Mouse (Mus musculus) spleen, postnatal 14 days (tissue): Measurements from ENCODE around the gene Slc22a14.
A peak's percentile ranks its signal among the peaks of the same experiment; 100 is the strongest.
"Not testable (repeated sequence)": the region's sequence is repeated elsewhere in the genome, so short reads cannot be mapped to it uniquely, and the experiment has no call there.

Experiments used
- DNase-seq, 2 experiments: peaks; one replicate each; pipeline ENCODE4 v3.0.0; 2021 to 2022; ENCODE audit warnings: low spot score in 2 of 2

The Slc22a14 gene

GRCm38 (mm10) chr9:119323260-119323645, 42.1 kb downstream of the Slc22a14 start:
- DNase-seq: no peak

DNA sequence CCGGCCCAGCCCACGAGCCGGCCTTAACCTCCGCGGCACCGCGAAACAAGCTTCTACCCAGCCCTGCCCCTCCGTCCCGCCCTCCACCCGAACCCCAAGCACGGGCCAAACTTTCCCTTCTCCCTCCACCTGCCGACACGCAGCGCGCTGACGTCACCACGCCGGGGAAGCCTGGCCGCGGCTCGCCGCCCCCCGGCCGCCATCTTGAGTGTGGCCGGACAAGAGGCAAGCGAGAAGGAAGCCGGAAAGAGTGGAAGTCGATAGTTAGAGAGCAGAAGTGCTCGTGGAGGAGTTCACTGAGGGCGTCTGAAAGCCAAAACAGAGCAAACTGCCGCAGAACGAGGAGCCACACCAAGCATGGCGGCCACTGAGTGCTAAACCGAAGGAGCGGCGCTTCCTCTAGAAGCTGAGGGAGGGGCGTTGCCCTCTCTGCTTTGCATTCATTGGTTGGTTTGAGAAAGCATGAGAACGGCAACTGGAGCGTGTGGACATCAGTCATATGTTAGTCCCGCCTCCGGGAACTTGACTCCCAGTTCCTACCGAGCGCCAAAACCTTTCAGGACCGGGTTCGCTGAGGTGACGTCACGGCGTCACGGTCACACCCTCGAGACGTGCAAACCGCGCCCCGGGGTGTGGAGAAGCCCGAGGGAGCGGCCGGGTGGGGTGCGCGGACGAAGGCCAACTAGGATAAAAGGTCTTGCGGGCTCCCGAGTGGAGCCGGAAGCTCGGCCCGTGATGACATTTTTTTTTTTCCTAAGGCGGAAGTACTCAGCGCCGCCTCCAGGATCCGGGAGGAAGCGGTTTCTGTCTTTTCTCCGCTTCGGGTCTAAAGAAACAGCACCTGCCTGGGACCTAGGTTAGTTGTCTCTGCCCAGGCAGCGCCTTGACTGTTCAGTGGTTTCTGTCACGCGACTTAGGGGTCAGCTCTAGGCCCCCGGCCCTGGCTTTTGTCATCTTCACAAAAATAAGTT, 42.8 kb downstream of the Slc22a14 start, which contains the start of gene Oxsr1:
Gene Oxsr1 (minus strand): TSS at position 139 of the 971 bp plus-strand sequence.
- peak; percentile 96 for DNase-seq

GRCm38 (mm10) chr9:119321392-119322229, 43.7 kb downstream of the Slc22a14 start:
- DNase-seq: peak in 1 of 2 experiments; percentile 54

DNA sequence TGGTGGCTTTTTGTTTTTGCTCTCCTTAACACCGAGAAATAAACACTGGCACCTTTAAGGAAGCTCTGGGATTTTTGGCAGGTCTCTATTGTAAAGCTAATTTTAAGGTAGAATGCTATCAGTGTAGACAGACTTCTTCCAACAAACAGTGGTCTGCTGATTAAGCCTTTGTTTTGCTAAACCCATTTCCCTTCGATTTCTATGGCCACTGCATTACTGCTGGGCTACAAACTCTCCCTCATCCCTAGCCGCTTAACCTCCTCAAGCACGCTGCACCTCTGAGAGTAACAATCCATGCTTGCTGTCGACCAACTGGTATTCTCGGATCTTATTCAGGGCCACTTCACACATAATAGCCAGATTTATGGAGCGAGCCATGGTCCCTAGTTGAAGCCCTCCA, 44.4 kb downstream of the Slc22a14 start:
- DNase-seq: no peak

- DNase-seq: no peak
These were observed 44.9 kb downstream of the Slc22a14 start for GRCm38 (mm10) chr9:119320446-119320845.

GRCm38 (mm10) chr9:119318891-119319290, 46.5 kb downstream of the Slc22a14 start:
- DNase-seq: no peak

GRCm38 (mm10) chr9:119313096-119313495, 52.3 kb downstream of the Slc22a14 start:
- DNase-seq: no peak

DNA sequence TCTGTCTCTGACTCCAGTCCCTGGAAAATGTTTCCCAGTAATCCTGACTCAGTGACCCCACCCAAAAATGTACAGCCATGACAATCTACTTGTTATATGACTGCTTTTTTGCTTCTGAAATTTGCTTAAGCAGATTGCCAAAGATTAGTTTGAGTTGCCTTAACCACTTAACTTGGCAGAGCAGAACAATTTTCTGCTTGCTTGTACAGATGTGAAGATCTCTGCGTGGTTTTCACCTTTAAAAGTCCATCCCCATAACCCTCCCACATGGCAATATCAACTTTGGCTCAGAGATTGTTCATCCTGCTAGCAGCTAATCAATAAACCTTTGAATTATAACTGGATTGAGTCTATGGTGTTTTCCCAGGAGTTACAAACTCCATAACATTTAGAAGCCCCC, 56.3 kb downstream of the Slc22a14 start:
- DNase-seq: no peak

GRCm38 (mm10) chr9:119305863-119306262, 59.5 kb downstream of the Slc22a14 start:
- no peak for DNase-seq

DNA sequence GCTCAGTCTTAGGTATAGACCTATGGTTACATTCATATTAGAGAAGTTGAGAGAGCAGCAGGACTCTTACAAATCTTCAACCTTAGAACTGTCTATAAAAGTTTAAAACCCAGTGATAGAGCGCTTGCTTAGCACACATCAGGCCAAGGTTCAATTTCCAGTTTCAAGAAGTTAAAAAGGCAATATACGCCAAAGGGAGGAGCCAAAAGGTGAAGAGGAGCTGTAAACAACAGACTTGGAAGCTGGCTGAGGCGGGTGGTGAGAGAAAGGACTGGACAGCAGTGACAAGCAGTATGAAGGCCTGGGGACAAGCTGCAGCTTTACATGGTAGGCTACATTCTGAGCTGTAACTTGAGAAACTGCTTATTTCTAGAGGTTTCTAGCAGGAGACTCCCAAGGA, 66.8 kb downstream of the Slc22a14 start:
- no peak for DNase-seq

DNA sequence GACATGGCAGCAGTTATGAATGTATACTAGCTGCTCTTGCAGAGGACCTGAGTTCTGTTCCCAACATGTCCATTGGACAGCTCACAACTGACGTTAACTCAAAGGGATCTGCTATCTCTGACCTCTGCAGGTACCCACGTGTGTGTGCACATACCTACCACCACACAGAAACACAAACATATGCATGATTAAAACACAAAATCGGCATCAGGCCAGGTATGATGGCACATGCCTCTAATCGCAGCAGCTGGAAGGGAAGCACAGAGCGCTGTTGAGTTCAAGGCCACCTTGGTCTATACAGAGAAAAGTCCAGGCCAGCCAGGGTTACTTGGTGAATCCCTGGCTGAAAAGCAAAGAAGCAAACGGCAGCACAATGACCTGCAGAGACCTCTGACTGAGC, 67.7 kb downstream of the Slc22a14 start:
- DNase-seq: no peak

- no peak for DNase-seq
These were observed 74.6 kb downstream of the Slc22a14 start for GRCm38 (mm10) chr9:119290791-119291190.

GRCm38 (mm10) chr9:119280894-119281682, 84.3 kb downstream of the Slc22a14 start:
- no peak for DNase-seq

GRCm38 (mm10) chr9:119278031-119278430, 87.3 kb downstream of the Slc22a14 start:
- DNase-seq: no peak

DNA sequence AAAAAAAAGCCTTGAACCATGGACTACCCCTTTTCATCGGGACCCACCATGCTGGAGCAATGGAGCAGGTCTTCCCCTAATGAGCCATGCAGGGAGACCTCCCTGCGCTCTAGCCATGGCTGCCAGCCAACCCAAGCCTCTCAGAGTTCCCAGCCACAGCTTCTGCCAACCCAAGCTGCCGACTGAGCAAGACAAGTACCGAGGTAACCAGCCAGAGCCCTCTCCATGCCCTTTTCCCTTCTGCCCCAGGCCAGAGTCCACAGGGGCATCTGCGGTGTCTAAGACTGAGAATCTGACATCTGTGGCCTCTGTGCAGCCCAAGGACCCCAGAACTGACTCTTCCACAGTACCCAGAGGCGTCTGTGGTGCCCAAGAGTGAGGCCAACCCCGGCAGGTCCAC, 89.0 kb downstream of the Slc22a14 start:
- DNase-seq: no peak

DNA sequence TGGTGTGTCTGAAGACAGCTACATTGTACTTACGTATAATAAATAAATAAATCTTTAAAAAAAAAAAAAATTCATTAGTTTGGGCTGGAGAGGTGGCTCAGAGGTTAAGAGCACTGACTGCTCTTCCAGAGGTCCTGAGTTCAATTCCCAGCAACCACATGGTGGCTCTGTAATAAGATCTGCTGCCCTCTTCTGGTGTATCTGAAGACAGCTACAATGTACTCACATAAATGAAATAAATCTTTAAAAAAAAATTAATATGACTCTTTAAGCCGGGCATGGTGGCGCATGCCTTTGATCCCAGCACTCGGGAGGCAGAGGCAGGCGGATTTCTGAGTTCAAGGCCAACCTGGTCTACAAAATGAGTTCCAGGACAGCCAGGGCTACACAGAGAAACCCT, 90.5 kb downstream of the Slc22a14 start:
- not testable (repeated sequence) for DNase-seq

- DNase-seq: no peak
These were observed 93.9 kb downstream of the Slc22a14 start for GRCm38 (mm10) chr9:119271496-119271895.

GRCm38 (mm10) chr9:119268588-119269145, 96.7 kb downstream of the Slc22a14 start:
- no peak for DNase-seq

DNA sequence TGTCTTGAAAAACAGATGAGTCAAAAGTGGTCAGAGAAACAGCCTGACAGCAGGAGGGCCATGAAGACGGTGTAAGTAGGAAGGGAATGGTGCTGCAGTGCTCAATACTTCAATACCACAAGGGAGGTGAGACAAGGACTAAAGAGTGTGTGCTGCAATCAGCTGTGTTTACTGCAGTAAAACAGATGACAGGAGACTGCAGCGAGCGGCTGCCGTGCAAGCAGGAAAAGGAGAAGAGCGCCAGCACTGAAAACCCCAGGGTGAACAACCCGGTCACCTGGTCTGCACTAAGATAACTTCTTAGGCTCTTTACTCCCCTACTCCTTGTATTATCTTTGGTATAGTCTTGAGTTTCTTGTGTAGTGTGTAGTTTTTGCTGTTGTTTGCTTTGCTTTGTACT, 97.2 kb downstream of the Slc22a14 start:
- no peak for DNase-seq

- not testable (repeated sequence) for DNase-seq
These were observed 99.3 kb downstream of the Slc22a14 start for GRCm38 (mm10) chr9:119266121-119266395.

GRCm38 (mm10) chr9:119265373-119266120, 99.8 kb downstream of the Slc22a14 start:
- DNase-seq: not testable (repeated sequence)
